Mouse (Mus musculus): ENCODE measurements at regions not wholly inside any gene's neighbourhood (a gene's known extent, or its start where the extent isn't known, plus 50 kb on each side); places are given as distances from the start of the nearest gene placed in this dataset.

- Histone ChIP-seq H3K9ac (ENCODE audit: control insufficient read depth, low read depth, low read length, poor library complexity, severe bottlenecking) (no peak overlapping the region), H3K27me3 (ENCODE audit: control insufficient read depth in 1 of 2, insufficient read depth in 2 of 2, low read length in 2 of 2) (no peaks in the 10 kb centered on the region), H3K27ac (ENCODE audit: control insufficient read depth, low read depth, low read length) (no peak overlapping the region), H3K36me3 (ENCODE audit: control insufficient read depth in 1 of 2, insufficient read depth in 2 of 2, low read length in 2 of 2) (no peaks in the 10 kb centered on the region), H3K4me3 (ENCODE audit: control insufficient read depth in 1 of 2, insufficient read depth in 1 of 2, low read depth in 2 of 2, low read length in 2 of 2) (no peak overlapping the region), H3K79me2 (ENCODE audit: control insufficient read depth, insufficient read depth, low read length, poor library complexity) (no peaks in the 10 kb centered on the region), H3K9me3 (replicated peaks; ENCODE audit: insufficient read depth, low read length) (no peaks in the 10 kb centered on the region), H3K4me1 (ENCODE audit: control insufficient read depth in 1 of 2, insufficient read depth in 2 of 2, low read length in 2 of 2) (no peaks in the 10 kb centered on the region)
- DNase-seq (ENCODE audit: low read depth, low spot score) = no peak
- TF ChIP-seq USF2 (IDR thresholded peaks at IDR 0.05; ENCODE audit: borderline replicate concordance in 1 of 2, insufficient read depth in 1 of 2, low read depth in 1 of 2, low read length in 2 of 2) (no peak), GABPA (IDR thresholded peaks at IDR 0.05; ENCODE audit: low read depth, low read length) (no peak), RAD21 (IDR thresholded peaks at IDR 0.05; ENCODE audit: low read depth, low read length) (no peak), SMC3 (IDR thresholded peaks at IDR 0.05; ENCODE audit: low read depth, low read length) (no peak), TAL1 (IDR thresholded peaks at IDR 0.05; ENCODE audit: low read length) (no peak), POLR2AphosphoS2 (IDR thresholded peaks at IDR 0.05; ENCODE audit: low read length) (no peak), JUND (IDR thresholded peaks at IDR 0.05; ENCODE audit: low read depth, low read length) (no peak), ETS1 (IDR thresholded peaks at IDR 0.05; ENCODE audit: low read depth, low read length) (no peak), ZKSCAN1 (IDR thresholded peaks at IDR 0.05; ENCODE audit: low read depth, low read length) (no peak), TCF12 (IDR thresholded peaks at IDR 0.05; ENCODE audit: low read depth, low read length) (no peak), MXI1 (IDR thresholded peaks at IDR 0.05; ENCODE audit: low read depth, low read length) (no peak), MYC (IDR thresholded peaks at IDR 0.05; ENCODE audit: low read depth, low read length) (no peak), MAFK (IDR thresholded peaks at IDR 0.05; ENCODE audit: borderline replicate concordance, low read depth, low read length) (no peak)
Measured at GRCm38 (mm10) chr12:9941823-9942222, 371.9 kb downstream of the Osr1 start.

DNA sequence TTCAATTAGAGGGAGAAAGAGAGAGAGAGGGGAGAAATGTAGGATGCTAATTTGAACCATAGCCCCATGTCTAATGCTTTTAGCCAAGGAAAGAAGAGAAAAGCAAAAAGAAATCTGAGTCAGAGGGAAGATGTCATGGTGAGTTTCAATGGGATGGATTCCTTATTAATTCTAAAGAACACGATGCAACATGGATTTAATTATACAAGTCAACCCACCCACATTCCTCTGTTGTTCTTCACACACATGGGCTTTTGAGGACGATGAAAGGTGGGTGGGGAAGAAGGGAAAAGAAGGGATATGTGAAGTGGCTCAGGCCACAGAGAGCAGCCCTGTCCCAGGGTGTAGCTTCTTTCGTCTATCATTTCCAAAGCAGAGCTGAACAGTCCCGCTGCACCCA, 378.9 kb downstream of the Osr1 start:
- H3K9ac ChIP-seq (ENCODE audit: control insufficient read depth, low read depth, low read length, poor library complexity, severe bottlenecking) = no peak overlapping the region
- H3K4me1 ChIP-seq (ENCODE audit: control insufficient read depth in 1 of 2, insufficient read depth in 2 of 2, low read length in 2 of 2) = no peaks in the 10 kb centered on the region
- TF ChIP-seq ZC3H11A (IDR thresholded peaks at IDR 0.05; ENCODE audit: low read depth, low read length) = no peak
- H3K27me3 ChIP-seq (ENCODE audit: control insufficient read depth in 1 of 2, insufficient read depth in 2 of 2, low read length in 2 of 2) = no peaks in the 10 kb centered on the region
- H3K4me3 ChIP-seq (ENCODE audit: control insufficient read depth in 1 of 2, insufficient read depth in 1 of 2, low read depth in 2 of 2, low read length in 2 of 2) = no peak overlapping the region
- no peaks in the 10 kb centered on the region for H3K36me3 ChIP-seq (ENCODE audit: control insufficient read depth in 1 of 2, insufficient read depth in 2 of 2, low read length in 2 of 2)
- no peaks in the 10 kb centered on the region for H3K79me2 ChIP-seq (ENCODE audit: control insufficient read depth, insufficient read depth, low read length, poor library complexity)
- DNase-seq (ENCODE audit: low read depth, low spot score) = no peak
- H3K9me3 ChIP-seq (replicated peaks; ENCODE audit: insufficient read depth, low read length) = no peaks in the 10 kb centered on the region
- no peak overlapping the region for H3K27ac ChIP-seq (ENCODE audit: control insufficient read depth, low read depth, low read length)

GRCm38 (mm10) chr12:9952372-9952771, 382.5 kb downstream of the Osr1 start:
- Histone ChIP-seq H3K27ac (ENCODE audit: control insufficient read depth, low read depth, low read length) (no peak overlapping the region), H3K4me3 (ENCODE audit: control insufficient read depth in 1 of 2, insufficient read depth in 1 of 2, low read depth in 2 of 2, low read length in 2 of 2) (no peak overlapping the region), H3K9ac (ENCODE audit: control insufficient read depth, low read depth, low read length, poor library complexity, severe bottlenecking) (no peak overlapping the region), H3K9me3 (replicated peaks; ENCODE audit: insufficient read depth, low read length) (no peaks in the 10 kb centered on the region), H3K27me3 (ENCODE audit: control insufficient read depth in 1 of 2, insufficient read depth in 2 of 2, low read length in 2 of 2) (no peaks in the 10 kb centered on the region), H3K79me2 (ENCODE audit: control insufficient read depth, insufficient read depth, low read length, poor library complexity) (no peaks in the 10 kb centered on the region), H3K4me1 (ENCODE audit: control insufficient read depth in 1 of 2, insufficient read depth in 2 of 2, low read length in 2 of 2) (no peaks in the 10 kb centered on the region), H3K36me3 (ENCODE audit: control insufficient read depth in 1 of 2, insufficient read depth in 2 of 2, low read length in 2 of 2) (no peaks in the 10 kb centered on the region)
- TF ChIP-seq ETS1 (IDR thresholded peaks at IDR 0.05; ENCODE audit: low read depth, low read length) = no peak
- no peak for TF ChIP-seq UBTF (IDR thresholded peaks at IDR 0.05; ENCODE audit: borderline replicate concordance, insufficient read depth, low read depth, low read length)
- TF ChIP-seq SIN3A (IDR thresholded peaks at IDR 0.05; ENCODE audit: low read length) = no peak
- TF ChIP-seq CTCF (IDR thresholded peaks at IDR 0.05 in 2 of 3, conservative IDR thresholded peaks at IDR 0.05 in 1 of 3; ENCODE audit: control insufficient read depth in 1 of 3, insufficient read depth in 1 of 3, low read depth in 2 of 3, low read length in 3 of 3, poor library complexity in 1 of 3, severe bottlenecking in 1 of 3) = no peak
- no peak for TF ChIP-seq ZNF384 (IDR thresholded peaks at IDR 0.05; ENCODE audit: low read depth, low read length)
- no peak for TF ChIP-seq ZMIZ1 (IDR thresholded peaks at IDR 0.05; ENCODE audit: low read depth, low read length)
- TF ChIP-seq MEF2A (IDR thresholded peaks at IDR 0.05; ENCODE audit: extremely low read depth, insufficient replicate concordance, low read depth, low read length, poor library complexity, severe bottlenecking) = no peak
- TF ChIP-seq RAD21 (IDR thresholded peaks at IDR 0.05; ENCODE audit: low read depth, low read length) = no peak
- no peak for TF ChIP-seq SMC3 (IDR thresholded peaks at IDR 0.05; ENCODE audit: low read depth, low read length)
- TF ChIP-seq MAX (IDR thresholded peaks at IDR 0.05; ENCODE audit: low read length) = no peak
- no peak for TF ChIP-seq NRF1 (IDR thresholded peaks at IDR 0.05; ENCODE audit: insufficient read depth, low read depth, low read length, poor library complexity, severe bottlenecking)
- no peak for TF ChIP-seq CHD2 (IDR thresholded peaks at IDR 0.05; ENCODE audit: low read length)
- no peak for TF ChIP-seq KAT2A (conservative IDR thresholded peaks at IDR 0.05; ENCODE audit: low read depth, low read length)
- no peak for TF ChIP-seq TBP (IDR thresholded peaks at IDR 0.05; ENCODE audit: low read depth, low read length)
- no peak for TF ChIP-seq ZC3H11A (IDR thresholded peaks at IDR 0.05; ENCODE audit: low read depth, low read length)
- no peak for TF ChIP-seq MYC (IDR thresholded peaks at IDR 0.05; ENCODE audit: low read depth, low read length)
- TF ChIP-seq TCF12 (IDR thresholded peaks at IDR 0.05; ENCODE audit: low read depth, low read length) = no peak
- no peak for TF ChIP-seq CHD1 (IDR thresholded peaks at IDR 0.05; ENCODE audit: low read depth, low read length)
- no peak for TF ChIP-seq JUND (IDR thresholded peaks at IDR 0.05; ENCODE audit: low read depth, low read length)
- DNase-seq (ENCODE audit: low read depth, low spot score) = no peak

Measured in MEL (cell line).